Mouse (Mus musculus) stomach, postnatal 0 days (tissue): ENCODE data around the gene Mroh2a.

Experiments used
- CTCF ChIP-seq: IDR thresholded peaks from 2 replicates; pipeline ENCODE4 v1.5.1; 2016; ENCODE audit warnings: antibody characterized with exemption, low read depth, mild to moderate bottlenecking, moderate library complexity
- EP300 ChIP-seq: optimal IDR thresholded peaks from 2 replicates; pipeline ENCODE3; 2016; ENCODE audit warnings: antibody characterized with exemption

DNA sequence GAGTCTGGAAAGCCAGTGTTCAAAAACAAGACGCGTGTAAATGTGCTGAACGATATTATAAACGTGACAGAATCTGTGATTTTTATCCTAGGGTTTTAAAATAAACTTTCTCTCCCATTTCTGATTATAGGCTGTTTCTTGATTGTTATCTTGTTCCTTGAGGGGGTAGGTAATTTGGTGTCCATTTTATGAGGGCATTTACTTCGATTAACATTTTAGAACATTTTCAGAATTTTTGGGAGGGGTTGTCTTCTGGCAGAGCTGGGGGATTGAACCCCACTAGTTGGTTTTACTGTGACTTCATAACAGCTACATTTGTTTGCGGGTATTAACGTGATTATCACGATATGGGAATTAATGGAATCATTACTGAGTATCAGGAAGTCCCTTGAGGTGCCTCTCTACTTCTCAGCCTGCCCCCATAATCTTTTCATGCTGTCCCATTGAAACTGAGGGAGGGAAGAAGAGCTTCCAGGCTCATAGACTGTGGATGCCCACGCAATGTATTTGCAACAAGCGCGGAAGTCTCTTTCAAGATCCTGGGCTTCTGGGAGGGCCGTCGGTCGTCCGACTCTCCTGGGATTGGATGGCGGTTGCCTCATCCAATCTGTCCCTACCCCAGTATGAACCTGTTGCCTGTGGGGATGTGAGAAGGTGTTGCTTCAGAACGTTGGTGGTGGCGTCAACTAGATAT, 51.2 kb downstream of the Mroh2a start:
- TF ChIP-seq CTCF (no peak), EP300 (no peak)
